Mouse (Mus musculus) heart, embryonic 14.5 days (tissue): ENCODE data around the gene Serpinb1a. TPM values are rescaled to one million over a fixed set of nuclear protein-coding genes. Genes with fewer than 3 reads are reported as not detected.

Source experiments
- ATAC-seq: fragments of 200-750 bp; cut with Nextera tagmentation; 2 replicates; pipeline ENCODE4 v1.8.0; 2017; ENCODE audit warnings: low read depth, moderate TSS enrichment; ENCODE audit not compliant: insufficient number of reproducible peaks, insufficient read depth, low FRiP score
- H3K27ac ChIP-seq, 2 experiments: fragments of 200-500 bp in 1 of 2; fragments of 300-500 bp in 1 of 2; sonication (generic) in 1 of 2; replicated peaks in 1 of 2; 2 replicates each; pipeline ENCODE4 v1.5.1; 2012 to 2014; ENCODE audit warnings: low read depth in 2 of 2, low read length in 2 of 2, control low read depth in 1 of 2, mild to moderate bottlenecking in 1 of 2, mixed read lengths in 1 of 2; ENCODE audit not compliant: control insufficient read depth in 1 of 2, insufficient read depth in 1 of 2
- H3K27me3 ChIP-seq: fragments of 300-500 bp; sonication (generic); 2 replicates; pipeline ENCODE4 v1.6.1; 2014; ENCODE audit warnings: mild to moderate bottlenecking, low read length, control low read depth; ENCODE audit not compliant: control insufficient read depth, insufficient read depth
- H3K36me3 ChIP-seq: fragments of 300-500 bp; sonication (generic); 2 replicates; pipeline ENCODE4 v1.6.1; 2014; ENCODE audit warnings: mild to moderate bottlenecking, control low read depth, low read length, mixed read lengths; ENCODE audit not compliant: control insufficient read depth, insufficient read depth
- H3K4me1 ChIP-seq, 2 experiments: fragments of 200-500 bp in 1 of 2; fragments of 300-500 bp in 1 of 2; sonication (generic) in 1 of 2; 2 replicates each; pipeline ENCODE4 v1.6.1; 2012 to 2014; ENCODE audit warnings: low read length in 2 of 2, control low read depth in 1 of 2, mixed read lengths in 1 of 2; ENCODE audit not compliant: control insufficient read depth in 2 of 2, insufficient read depth in 2 of 2
- H3K4me2 ChIP-seq: fragments of 300-500 bp; sonication (generic); 2 replicates; pipeline ENCODE4 v1.6.1; 2014; ENCODE audit warnings: mild to moderate bottlenecking, low read length
- H3K4me3 ChIP-seq, 2 experiments: fragments of 200-500 bp in 1 of 2; fragments of 300-500 bp in 1 of 2; sonication (generic) in 1 of 2; 2 replicates each; pipeline ENCODE4 v1.5.1; 2012 to 2014; ENCODE audit warnings: low read length in 2 of 2, mild to moderate bottlenecking in 2 of 2, control low read depth in 1 of 2, low read depth in 1 of 2, moderate library complexity in 1 of 2; ENCODE audit not compliant: control insufficient read depth in 1 of 2, insufficient read depth in 1 of 2
- H3K9ac ChIP-seq: fragments of 300-500 bp; sonication (generic); 2 replicates; pipeline ENCODE4 v1.6.1; 2014; ENCODE audit warnings: mild to moderate bottlenecking, low read length
- H3K9me3 ChIP-seq: fragments of 300-500 bp; sonication (generic); 2 replicates; pipeline ENCODE4 v1.6.1; 2016; ENCODE audit warnings: low read length, control low read depth; ENCODE audit not compliant: control insufficient read depth
- WGBS: fragments of 180-500 bp; shearing (Covaris S2); extraction: QIAGEN DNeasy Blood & Tissue Kit; methylation state at CpG from one replicate; pipeline ENCODE4 v1.1.7; 2014; 5-methylcytosine and 5-hydroxymethylcytosine counted together
- polyA plus RNA-seq: library from polyadenylated mRNA; unstranded; fragments of >200 nt; fragmentation: Nextera tagmentation; extraction: Ambion mirVana; gene quantifications from 2 replicates; pipeline ENCODE4 v1.2.1, GENCODE M21; 2014

Gene Serpinb1a
- polyA plus RNA-seq, 1 experiment from 2014 or later = 7.7 TPM

DNA sequence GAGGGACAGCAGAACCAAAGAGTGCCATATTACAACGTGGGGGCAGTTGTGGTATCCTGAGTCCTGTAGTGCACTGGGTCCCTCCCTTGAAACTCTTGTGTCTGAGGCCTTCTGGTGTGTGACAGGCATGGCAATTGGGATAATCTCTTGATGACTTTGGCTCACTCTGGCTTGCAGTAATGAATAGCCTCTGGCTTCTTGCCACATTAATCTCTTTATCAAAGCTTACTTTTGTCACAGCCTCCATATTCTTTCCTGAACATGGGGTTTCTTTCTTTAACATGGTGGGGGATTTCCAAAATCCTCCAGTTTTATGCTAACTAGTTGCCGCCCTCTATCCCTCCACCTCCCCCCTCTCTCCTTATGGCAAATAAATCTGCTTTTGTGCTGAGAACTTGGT is 2.1 kb upstream of the Serpinb1a start:
- H3K4me1 ChIP-seq = peaks cover 8 to 15% of the 10 kb centered on the region in 2 experiments; a peak in 3 of 4 replicates
- H3K4me3 ChIP-seq = no peak overlapping the region
- H3K27ac ChIP-seq = no peak overlapping the region
- H3K4me2 ChIP-seq = no peak overlapping the region
- H3K9ac ChIP-seq = no peak overlapping the region
- no peaks in the 10 kb centered on the region for H3K27me3 ChIP-seq
- WGBS = 80% methylated on average over 2 of the region's 2 CpGs
- H3K36me3 ChIP-seq = no peaks in the 10 kb centered on the region
- no peaks in the 10 kb centered on the region for H3K9me3 ChIP-seq
- no peak; the same call in 1 of the 2 replicates for ATAC-seq

- Histone ChIP-seq H3K36me3 (no peaks in the 10 kb centered on the region), H3K4me2 (no peak overlapping the region), H3K4me1 (peaks cover 8 to 15% of the 10 kb centered on the region in 2 experiments; a peak in 3 of 4 replicates), H3K9ac (no peak overlapping the region), H3K27ac (no peak overlapping the region), H3K9me3 (no peaks in the 10 kb centered on the region), H3K4me3 (no peak overlapping the region), H3K27me3 (no peaks in the 10 kb centered on the region)
- ATAC-seq = no peak
- 94% methylated on average over 4 of the region's 4 CpGs for WGBS
Measured at GRCm38 (mm10) chr13:32852539-32852938, 1.6 kb upstream of the Serpinb1a start.

DNA sequence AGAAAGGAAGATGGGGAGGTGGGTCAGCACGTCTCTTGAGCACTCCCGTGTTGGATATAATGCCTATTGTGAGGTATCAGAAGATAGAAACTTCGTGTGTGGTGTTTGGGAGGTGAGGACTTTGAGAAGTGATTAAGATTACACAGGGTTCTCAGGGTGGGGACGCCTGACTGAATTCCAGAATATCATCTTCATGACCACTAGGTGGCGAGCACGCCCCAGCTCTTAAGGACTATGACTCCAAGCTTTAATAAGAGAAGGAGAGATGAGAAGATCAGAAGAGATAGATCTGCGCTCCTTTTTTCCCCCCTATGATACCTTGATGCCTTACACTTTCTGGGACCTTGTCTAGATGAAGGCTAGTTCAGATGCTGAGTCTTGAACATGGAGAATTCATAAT is 982 bp upstream of the Serpinb1a start:
- H3K9me3 ChIP-seq = no peaks in the 10 kb centered on the region
- H3K4me1 ChIP-seq = peaks cover 8 to 15% of the 10 kb centered on the region in 2 experiments; a peak in 3 of 4 replicates
- WGBS = 10% methylated on average over 7 of the region's 7 CpGs
- H3K36me3 ChIP-seq = no peaks in the 10 kb centered on the region
- no peak overlapping the region for H3K4me2 ChIP-seq
- H3K27me3 ChIP-seq = no peaks in the 10 kb centered on the region
- no peak overlapping the region for H3K9ac ChIP-seq
- ATAC-seq = no peak
- H3K27ac ChIP-seq = no peak overlapping the region
- H3K4me3 ChIP-seq = no peak overlapping the region

GRCm38 (mm10) chr13:32850156-32850555 is 829 bp downstream of the Serpinb1a start:
- no peak overlapping the region for H3K27ac ChIP-seq
- no peak for ATAC-seq
- peaks cover 8 to 15% of the 10 kb centered on the region in 2 experiments; a peak in 3 of 4 replicates for H3K4me1 ChIP-seq
- no peak overlapping the region for H3K4me2 ChIP-seq
- 33% methylated on average over 1 of the region's 1 CpGs for WGBS
- H3K36me3 ChIP-seq = no peaks in the 10 kb centered on the region
- no peak overlapping the region for H3K4me3 ChIP-seq
- no peak overlapping the region for H3K9ac ChIP-seq
- no peaks in the 10 kb centered on the region for H3K9me3 ChIP-seq
- H3K27me3 ChIP-seq = no peaks in the 10 kb centered on the region

DNA sequence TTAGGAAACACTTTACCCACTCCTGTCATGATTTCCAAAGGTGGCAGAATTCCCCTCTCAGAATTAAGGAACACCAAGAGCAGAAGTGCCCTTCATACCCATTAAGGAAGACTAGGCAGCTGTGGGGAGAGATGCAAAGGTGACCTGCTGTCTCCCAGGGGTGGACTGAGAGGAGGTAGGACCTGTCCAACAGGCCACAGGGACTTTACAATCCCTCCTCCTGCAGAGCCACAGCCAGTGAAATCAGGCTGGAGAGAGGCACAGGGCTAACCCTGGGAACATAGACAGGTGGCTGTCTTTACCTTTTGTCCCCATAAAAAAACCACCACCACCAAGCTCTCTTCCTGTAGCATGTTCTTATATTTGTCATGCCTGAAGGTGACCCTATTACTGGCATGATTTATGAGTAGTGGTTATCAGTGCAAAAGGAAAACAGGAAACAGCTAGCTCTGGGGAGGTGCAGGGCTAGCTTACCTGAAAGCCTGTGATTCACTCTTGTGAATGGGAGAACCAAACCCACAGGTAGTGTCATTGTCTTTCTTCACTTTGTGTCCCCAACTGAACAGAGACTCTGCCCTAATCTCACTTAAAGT is 1.4 kb downstream of the Serpinb1a start:
- peaks cover 8 to 15% of the 10 kb centered on the region in 2 experiments; a peak in 3 of 4 replicates for H3K4me1 ChIP-seq
- H3K36me3 ChIP-seq = no peaks in the 10 kb centered on the region
- no peak overlapping the region for H3K27ac ChIP-seq
- no peaks in the 10 kb centered on the region for H3K9me3 ChIP-seq
- no peak overlapping the region for H3K9ac ChIP-seq
- H3K4me3 ChIP-seq = no peak overlapping the region
- H3K27me3 ChIP-seq = no peaks in the 10 kb centered on the region
- ATAC-seq = no peak
- no peak overlapping the region for H3K4me2 ChIP-seq

GRCm38 (mm10) chr13:32849092-32849491 is 1.9 kb downstream of the Serpinb1a start:
- Histone ChIP-seq H3K4me1 (peaks cover 8 to 15% of the 10 kb centered on the region in 2 experiments; a peak in 3 of 4 replicates), H3K4me2 (no peak overlapping the region), H3K9me3 (no peaks in the 10 kb centered on the region), H3K27ac (no peak overlapping the region), H3K27me3 (no peaks in the 10 kb centered on the region), H3K9ac (no peak overlapping the region), H3K4me3 (no peak overlapping the region), H3K36me3 (no peaks in the 10 kb centered on the region)
- no peak for ATAC-seq
- 57% methylated on average over 4 of the region's 4 CpGs for WGBS

DNA sequence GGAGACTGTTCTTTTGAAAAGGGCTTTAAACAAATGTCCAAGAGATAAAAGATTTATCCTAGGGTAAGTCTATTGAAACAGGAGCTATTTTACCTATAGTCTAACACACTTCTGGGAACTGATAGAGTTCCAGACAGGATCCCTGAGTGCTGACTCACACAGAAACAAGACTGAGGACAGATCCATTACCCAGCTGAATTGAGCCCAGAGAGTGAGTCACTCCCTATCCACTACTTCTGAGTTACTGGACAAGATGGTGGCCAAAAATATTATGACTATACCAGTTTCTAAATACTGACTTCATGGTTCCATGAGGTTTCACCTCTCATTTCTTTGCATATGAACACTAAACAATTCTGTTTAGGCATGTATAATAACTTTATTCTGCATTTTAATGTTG is 4.8 kb downstream of the Serpinb1a start:
- H3K4me1 ChIP-seq = peaks cover 8 to 10% of the 10 kb centered on the region in 2 experiments; a peak in 3 of 4 replicates
- ATAC-seq = no peak

DNA sequence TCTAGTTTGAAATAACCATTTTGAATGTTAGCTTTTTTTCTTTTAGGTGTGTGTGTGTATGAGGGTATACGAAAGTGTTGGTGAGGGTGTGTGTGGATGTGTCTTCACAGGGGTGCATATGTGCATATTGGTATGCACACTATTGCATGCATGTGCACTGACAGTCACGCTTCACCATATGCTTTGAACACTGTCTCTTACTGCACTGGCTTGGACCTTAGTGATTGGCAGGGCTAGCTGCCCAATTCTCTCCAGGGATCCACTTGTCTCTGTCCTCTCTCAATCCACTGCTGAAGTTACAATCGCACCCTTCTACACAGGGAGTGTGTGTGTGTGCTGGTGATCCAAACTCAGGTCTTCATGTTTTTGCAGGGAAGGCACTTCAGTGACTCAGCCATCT is 9.6 kb downstream of the Serpinb1a start:
- H3K36me3 ChIP-seq = no peaks in the 10 kb centered on the region
- no peaks in the 10 kb centered on the region for H3K4me1 ChIP-seq
- ATAC-seq = no peak
- H3K4me2 ChIP-seq = no peak overlapping the region
- H3K9me3 ChIP-seq = no peaks in the 10 kb centered on the region
- H3K27me3 ChIP-seq = no peaks in the 10 kb centered on the region
- WGBS = 83% methylated on average over 3 of the region's 3 CpGs
- no peak overlapping the region for H3K27ac ChIP-seq
- no peak overlapping the region for H3K4me3 ChIP-seq
- no peak overlapping the region for H3K9ac ChIP-seq

More for the DNA sequence above, 4.8 kb downstream of the Serpinb1a start:
- Histone ChIP-seq H3K27ac (no peak overlapping the region), H3K4me3 (no peak overlapping the region), H3K36me3 (no peaks in the 10 kb centered on the region), H3K9me3 (no peaks in the 10 kb centered on the region), H3K4me2 (no peak overlapping the region), H3K9ac (no peak overlapping the region), H3K27me3 (no peaks in the 10 kb centered on the region)
